Comparison of ENCODE assay signal across 16 mouse cellular contexts in genomic region chr1:126725628-126726367, GRCm38 (mm10).
DNase-seq lines count a peak whose midpoint lies in the region; ATAC-seq and TF ChIP-seq lines count a peak whose summit lies in the region.
"Had no signal": no experiment of that assay in that cellular context is flagged by ENCODE, and none has a peak within 500 bp of the region (broad histone marks: within the 10 kb centered on the region; RNA-seq: fewer than 3 reads in every experiment).

No protein-coding gene starts in this region.

- DNase-seq in forebrain, postnatal 0 days = no peak
- no peak for DNase-seq in midbrain, embryonic 10.5 days (ENCODE audit: low spot score)
- DNase-seq in midbrain, embryonic 11.5 days (ENCODE audit: low spot score, missing footprints) = no peak
- peak; percentile 18 for DNase-seq in c-Kit-positive CD71-positive TER-119-positive erythroid progenitor cells, embryonic 14.5 days (ENCODE audit: low spot score)
- DNase-seq in layer of hippocampus, postnatal 10 days (ENCODE audit: low spot score in 2 of 2) = no peak
- DNase-seq in ovary, postnatal 10 days (ENCODE audit: low spot score) = no peak
- DNase-seq: gastrocnemius, postnatal 36 days; right cerebral cortex, postnatal 25 days; thymus, adult 18-20 months; thymus, postnatal 4 days had no signal

- peak; percentile 24; the same call in 1 of the 2 replicates for ATAC-seq in forebrain, postnatal 0 days
- no peak; the same call in 1 of the 2 replicates for ATAC-seq in forebrain, embryonic 13.5 days
- ATAC-seq in midbrain, embryonic 11.5 days (ENCODE audit: low FRiP score) = no peak
- ATAC-seq in hindbrain, embryonic 16.5 days = 0 out of 2 replicates have a peak, but pooled peaks have one; percentile 24
- ATAC-seq: lung, postnatal 0 days had no signal

- no peak overlapping the region for H3K9ac ChIP-seq in forebrain, postnatal 0 days
- no peak overlapping the region for H3K9ac ChIP-seq in forebrain, embryonic 13.5 days
- H3K9ac ChIP-seq in midbrain, embryonic 11.5 days (ENCODE audit: low read length) = no peak overlapping the region
- no peak overlapping the region for H3K9ac ChIP-seq in hindbrain, embryonic 16.5 days (ENCODE audit: low read depth, low read length)
- H3K9ac ChIP-seq: limb, embryonic 15.5 days; stomach, embryonic 15.5 days had no signal

- H3K27me3 ChIP-seq in forebrain, postnatal 0 days (ENCODE audit: insufficient read depth, low read length) = no peaks in the 10 kb centered on the region
- H3K27me3 ChIP-seq in forebrain, embryonic 13.5 days = no peaks in the 10 kb centered on the region
- H3K27me3 ChIP-seq in midbrain, embryonic 10.5 days (ENCODE audit: low read depth, poor library complexity, severe bottlenecking) = no peaks in the 10 kb centered on the region
- no peaks in the 10 kb centered on the region for H3K27me3 ChIP-seq in midbrain, embryonic 11.5 days (ENCODE audit: control insufficient read depth, insufficient read depth, low read length)
- no peaks in the 10 kb centered on the region for H3K27me3 ChIP-seq in hindbrain, embryonic 16.5 days (replicated peaks; ENCODE audit: control insufficient read depth, insufficient read depth, low read length)
- H3K27me3 ChIP-seq: limb, embryonic 15.5 days; stomach, embryonic 15.5 days had no signal

- no peaks in the 10 kb centered on the region for H3K9me3 ChIP-seq in forebrain, postnatal 0 days (ENCODE audit: low read length)
- H3K9me3 ChIP-seq in forebrain, embryonic 13.5 days (replicated peaks) = no peaks in the 10 kb centered on the region
- H3K9me3 ChIP-seq in midbrain, embryonic 10.5 days (replicated peaks) = no peaks in the 10 kb centered on the region
- no peaks in the 10 kb centered on the region for H3K9me3 ChIP-seq in midbrain, embryonic 11.5 days (ENCODE audit: control insufficient read depth, low read length)
- H3K9me3 ChIP-seq in hindbrain, embryonic 16.5 days (ENCODE audit: control insufficient read depth, low read length) = no peaks in the 10 kb centered on the region; the same call in 1 of the 2 replicates
- H3K9me3 ChIP-seq: heart, embryonic 10.5 days; limb, embryonic 15.5 days; stomach, embryonic 15.5 days had no signal

- H3K4me1 ChIP-seq in forebrain, postnatal 0 days (ENCODE audit: insufficient read depth) = 0 out of 2 replicates have a peak, but pooled peaks cover 3% of the 10 kb centered on the region
- peaks cover 31% of the 10 kb centered on the region for H3K4me1 ChIP-seq in forebrain, embryonic 13.5 days
- H3K4me1 ChIP-seq in midbrain, embryonic 10.5 days = peaks cover 35% of the 10 kb centered on the region
- peaks cover 6% of the 10 kb centered on the region; the same call in 1 of the 2 replicates for H3K4me1 ChIP-seq in midbrain, embryonic 11.5 days (ENCODE audit: control insufficient read depth, insufficient read depth, low read length)
- peaks cover 4% of the 10 kb centered on the region for H3K4me1 ChIP-seq in hindbrain, embryonic 16.5 days (ENCODE audit: control insufficient read depth, insufficient read depth, low read depth, low read length)
- H3K4me1 ChIP-seq: heart, embryonic 10.5 days; stomach, embryonic 15.5 days had no signal

- no peak overlapping the region for H3K4me3 ChIP-seq in forebrain, postnatal 0 days (ENCODE audit: low read depth, low read length)
- H3K4me3 ChIP-seq in forebrain, embryonic 13.5 days = no peak overlapping the region
- no peak overlapping the region for H3K4me3 ChIP-seq in midbrain, embryonic 10.5 days
- no peak overlapping the region for H3K4me3 ChIP-seq in midbrain, embryonic 11.5 days (ENCODE audit: low read depth, low read length)
- H3K4me3 ChIP-seq in hindbrain, embryonic 16.5 days (ENCODE audit: low read length) = no peak overlapping the region
- H3K4me3 ChIP-seq: heart, embryonic 10.5 days; limb, embryonic 15.5 days; stomach, embryonic 15.5 days had no signal

- no peak overlapping the region for H3K4me2 ChIP-seq in forebrain, postnatal 0 days (ENCODE audit: low read depth)
- no peak overlapping the region for H3K4me2 ChIP-seq in forebrain, embryonic 13.5 days
- H3K4me2 ChIP-seq in midbrain, embryonic 11.5 days = no peak overlapping the region
- H3K4me2 ChIP-seq in hindbrain, embryonic 16.5 days (ENCODE audit: low read length) = no peak overlapping the region
- H3K4me2 ChIP-seq: limb, embryonic 15.5 days; stomach, embryonic 15.5 days had no signal

- no peak for TF ChIP-seq CTCF in forebrain, postnatal 0 days (IDR thresholded peaks at IDR 0.05; ENCODE audit: low read depth)

- H3K36me3 ChIP-seq in forebrain, postnatal 0 days (ENCODE audit: insufficient read depth) = no peaks in the 10 kb centered on the region
- H3K36me3 ChIP-seq in forebrain, embryonic 13.5 days (ENCODE audit: poor library complexity, severe bottlenecking) = no peaks in the 10 kb centered on the region
- H3K36me3 ChIP-seq in midbrain, embryonic 10.5 days = peaks cover 45% of the 10 kb centered on the region
- H3K36me3 ChIP-seq in midbrain, embryonic 11.5 days (ENCODE audit: control insufficient read depth, insufficient read depth, low read length) = no peaks in the 10 kb centered on the region
- H3K36me3 ChIP-seq in hindbrain, embryonic 16.5 days (ENCODE audit: control insufficient read depth, insufficient read depth, low read length) = no peaks in the 10 kb centered on the region
- H3K36me3 ChIP-seq: heart, embryonic 10.5 days; limb, embryonic 15.5 days; stomach, embryonic 15.5 days had no signal

- H3K27ac ChIP-seq in forebrain, postnatal 0 days (ENCODE audit: low read depth, low read length) = no peak overlapping the region
- no peak overlapping the region; the same call in 1 of the 2 replicates for H3K27ac ChIP-seq in forebrain, embryonic 13.5 days
- 0 out of 2 replicates have a peak overlapping the region, but pooled peaks have one; percentile 57 for H3K27ac ChIP-seq in midbrain, embryonic 10.5 days (replicated peaks)
- H3K27ac ChIP-seq in midbrain, embryonic 11.5 days (ENCODE audit: low read depth, low read length) = no peak overlapping the region
- no peak overlapping the region for H3K27ac ChIP-seq in hindbrain, embryonic 16.5 days (ENCODE audit: low read depth, low read length)
- H3K27ac ChIP-seq: heart, embryonic 10.5 days; limb, embryonic 15.5 days; stomach, embryonic 15.5 days had no signal

- 81% methylated on average over 9 of the region's 9 CpGs for WGBS in forebrain, postnatal 0 days
- 76% methylated on average over 9 of the region's 9 CpGs for WGBS in forebrain, embryonic 13.5 days
- WGBS in midbrain, embryonic 10.5 days = 70% methylated on average over 9 of the region's 9 CpGs
- 81% methylated on average over 9 of the region's 9 CpGs for WGBS in midbrain, embryonic 11.5 days
- 67% methylated on average over 9 of the region's 9 CpGs for WGBS in hindbrain, embryonic 16.5 days

Comparison
In these comparisons a context has a peak if more than half of its experiments do, and no peak if none do; other contexts are left out.
1. ATAC-seq: peak in forebrain, postnatal 0 days (single experiment) and hindbrain, embryonic 16.5 days (single experiment); none in forebrain, embryonic 13.5 days (single experiment) and midbrain, embryonic 11.5 days (single experiment).